Mouse (Mus musculus) urinary bladder, adult 2 months (tissue): ENCODE measurements around the gene Olfr599. TPM values are rescaled to one million over a fixed set of nuclear protein-coding genes. Genes with fewer than 3 reads are reported as not detected.
"Not testable (repeated sequence)": the region's sequence is repeated elsewhere in the genome, so short reads cannot be mapped to it uniquely, and the experiment has no call there.

Experiments used
- DNase-seq: peaks from one replicate; pipeline ENCODE4 v3.0.0; 2022; ENCODE audit warnings: low spot score
- polyA plus RNA-seq: library from polyadenylated mRNA; depleted of rRNA; stranded (reverse); fragments of >200 nt; gene quantifications from 2 replicates; pipeline ENCODE4 v1.2.3, GENCODE M21; 2012; rRNA removed

The Olfr599 gene
- polyA plus RNA-seq: not detected in 2 replicates

DNA sequence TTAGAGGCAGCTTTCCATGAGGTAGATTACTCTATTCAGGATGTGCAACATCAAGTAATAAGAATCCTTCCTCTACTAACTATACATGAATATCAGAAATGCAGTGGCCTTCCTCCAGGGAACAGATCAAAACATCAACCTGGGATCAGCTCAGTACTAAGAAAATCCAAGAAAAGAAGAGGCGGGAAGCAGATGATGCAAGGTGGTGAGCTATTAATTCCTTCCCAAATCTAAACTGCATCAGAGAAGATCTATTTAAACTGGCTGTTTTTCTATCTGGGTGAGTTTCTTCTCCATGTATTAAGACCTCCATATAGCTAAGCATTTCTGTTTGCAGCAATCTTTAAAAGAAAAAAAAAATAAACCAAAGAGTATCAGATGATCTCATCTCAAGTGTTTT, at the start of gene Olfr599:
Gene Olfr599 (plus strand): TSS at position 301 of the 400 bp plus-strand sequence.
- no peak for DNase-seq

DNA sequence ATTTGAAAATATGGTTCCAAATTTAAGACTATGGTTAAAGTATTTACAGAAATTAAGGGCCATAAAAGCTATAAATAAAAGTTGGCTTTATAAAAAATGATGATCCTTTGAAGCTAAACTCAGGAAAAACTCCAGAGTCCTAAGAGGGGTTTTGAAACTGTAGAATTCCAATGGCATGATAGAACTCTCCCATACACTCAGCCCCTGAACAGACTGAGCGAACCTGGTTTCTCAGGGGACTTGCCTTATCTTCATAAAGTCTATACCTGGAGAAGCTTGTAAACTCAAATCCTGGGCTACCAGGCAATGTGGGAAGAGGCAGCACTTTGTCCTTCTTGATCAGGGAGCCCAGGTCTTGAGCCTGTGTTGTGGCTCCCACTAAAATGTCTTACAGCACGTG, 30.4 kb upstream of the Olfr599 start, which contains the start of gene Olfr596:
Gene Olfr596 (plus strand): TSS at position 301 of the 400 bp plus-strand sequence.
- not testable (repeated sequence) for DNase-seq

- DNase-seq: not testable (repeated sequence)
Observed at GRCm38 (mm10) chr7:103316015-103316414, 19.7 kb upstream of the Olfr599 start, which contains the start of gene Olfr597. Gene Olfr597, plus strand, starts transcription at chr7:103316315.

DNA sequence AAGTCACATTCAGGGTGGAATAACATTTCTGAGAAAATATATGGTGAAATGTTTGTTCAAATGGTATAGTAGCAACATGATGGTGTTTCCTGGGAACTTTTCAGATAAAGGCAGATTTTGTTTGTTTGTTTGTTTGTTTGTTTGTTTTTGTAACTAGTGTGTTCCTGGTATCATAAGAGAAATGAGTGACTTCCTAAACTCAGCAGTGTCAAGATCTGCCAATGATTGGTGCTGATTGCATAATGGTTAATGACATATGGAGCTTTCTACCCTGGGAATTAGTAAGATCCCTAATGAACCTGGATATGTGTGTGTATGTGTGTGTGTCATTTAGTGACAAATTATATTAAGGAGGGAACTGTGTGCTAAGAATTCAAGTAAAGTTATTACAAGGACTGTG, 12.4 kb upstream of the Olfr599 start, which contains the start of gene Olfr598:
Gene Olfr598 (plus strand): TSS at position 301 of the 400 bp plus-strand sequence.
- no peak for DNase-seq

DNA sequence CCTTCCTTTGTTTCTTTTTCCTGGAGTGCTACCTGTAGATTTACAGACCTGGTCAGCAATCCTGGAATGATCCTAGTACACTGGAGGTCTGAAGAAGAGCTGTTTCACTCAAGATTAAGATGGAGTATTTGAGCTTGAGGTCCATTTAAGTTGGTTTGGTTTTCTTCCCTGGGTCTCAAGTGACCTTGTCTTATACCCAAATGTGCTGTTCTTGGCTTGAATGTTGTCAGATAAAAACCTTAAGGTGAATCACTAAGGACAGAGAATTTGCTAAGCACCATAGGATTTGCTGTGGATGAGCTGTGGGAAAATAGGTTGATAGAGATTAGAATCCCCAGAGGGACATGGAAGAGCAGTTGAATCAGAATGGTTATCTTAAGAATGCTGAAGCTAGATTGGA, 13.9 kb downstream of the Olfr599 start, which contains the start of gene Olfr600:
Gene Olfr600 (minus strand): TSS at position 101 of the 400 bp plus-strand sequence.
- DNase-seq: no peak

DNA sequence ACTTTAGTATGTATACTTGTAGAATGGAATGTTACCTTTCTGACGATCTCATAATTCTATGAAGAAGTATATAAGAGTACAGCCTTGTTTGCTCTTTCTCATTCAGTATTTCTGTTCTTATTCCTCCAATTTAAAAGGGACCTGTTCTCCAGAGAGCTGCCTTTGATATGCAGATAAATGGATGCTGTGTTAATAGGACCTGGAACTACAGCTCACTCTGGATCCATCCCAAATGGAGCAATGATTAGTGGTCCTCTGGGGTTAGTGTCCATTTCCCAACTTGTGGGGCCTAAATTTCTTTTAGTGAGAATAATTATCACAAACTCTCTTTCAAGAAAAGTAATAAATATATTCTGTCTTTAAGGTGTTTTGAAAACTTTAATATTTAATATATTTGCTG, 26.8 kb downstream of the Olfr599 start, which contains the start of gene Olfr601:
Gene Olfr601 (minus strand): TSS at position 101 of the 400 bp plus-strand sequence.
- no peak for DNase-seq

- DNase-seq: no peak
Observed at GRCm38 (mm10) chr7:103386077-103386476, 50.4 kb downstream of the Olfr599 start, which contains the start of gene Olfr603. Gene Olfr603, minus strand, starts transcription at chr7:103386177.

Other genes starting within 250 kb of the Olfr599 start
- gene Olfr585, start 238.2 kb upstream of the Olfr599 start, polyA plus RNA-seq: not detected in 2 replicates
- not detected in 2 replicates for gene Olfr586, start 210.3 kb upstream of the Olfr599 start, polyA plus RNA-seq
- gene Olfr588-ps1, start 195.0 kb upstream of the Olfr599 start, polyA plus RNA-seq: not detected in 2 replicates
- not detected in 2 replicates for gene Olfr589, start 179.6 kb upstream of the Olfr599 start, polyA plus RNA-seq
- not detected in 2 replicates for gene Olfr591, start 157.6 kb upstream of the Olfr599 start, polyA plus RNA-seq
- gene Olfr592, start 151.1 kb upstream of the Olfr599 start, polyA plus RNA-seq: not detected in 2 replicates
- gene Olfr593, start 124.1 kb upstream of the Olfr599 start, polyA plus RNA-seq: not detected in 2 replicates
- not detected in 2 replicates for gene Olfr594, start 118.9 kb upstream of the Olfr599 start, polyA plus RNA-seq
- not detected in 2 replicates for gene Usp17ld, start 83.4 kb upstream of the Olfr599 start, polyA plus RNA-seq
- not detected in 2 replicates for gene Olfr596, start 30.3 kb upstream of the Olfr599 start, polyA plus RNA-seq
- gene Olfr597, start 19.6 kb upstream of the Olfr599 start, polyA plus RNA-seq: not detected in 2 replicates
- gene Olfr598, start 12.3 kb upstream of the Olfr599 start, polyA plus RNA-seq: not detected in 2 replicates
- not detected in 2 replicates for gene Olfr600, start 13.8 kb downstream of the Olfr599 start, polyA plus RNA-seq
- gene Olfr601, start 26.7 kb downstream of the Olfr599 start, polyA plus RNA-seq: not detected in 2 replicates
- not detected in 2 replicates for gene Olfr603, start 50.3 kb downstream of the Olfr599 start, polyA plus RNA-seq
- not detected in 2 replicates for gene Usp17lc, start 79.2 kb downstream of the Olfr599 start, polyA plus RNA-seq
- not detected in 2 replicates for gene Olfr605, start 109.5 kb downstream of the Olfr599 start, polyA plus RNA-seq
- gene Olfr606, start 113.1 kb downstream of the Olfr599 start, polyA plus RNA-seq: not detected in 2 replicates
- not detected in 2 replicates for gene Olfr607, start 128.2 kb downstream of the Olfr599 start, polyA plus RNA-seq
- gene Olfr608, start 134.0 kb downstream of the Olfr599 start, polyA plus RNA-seq: not detected in 2 replicates
- not detected in 2 replicates for gene Olfr609, start 162.1 kb downstream of the Olfr599 start, polyA plus RNA-seq
- gene Olfr610, start 176.2 kb downstream of the Olfr599 start, polyA plus RNA-seq: not detected in 2 replicates
- gene Olfr611, start 184.9 kb downstream of the Olfr599 start, polyA plus RNA-seq: not detected in 2 replicates
- not detected in 2 replicates for gene Olfr612, start 206.8 kb downstream of the Olfr599 start, polyA plus RNA-seq
- not detected in 2 replicates for gene Olfr613, start 212.2 kb downstream of the Olfr599 start, polyA plus RNA-seq
- gene Olfr615, start 220.2 kb downstream of the Olfr599 start, polyA plus RNA-seq: not detected in 2 replicates
- not detected in 2 replicates for gene Olfr616, start 233.2 kb downstream of the Olfr599 start, polyA plus RNA-seq
- not detected in 2 replicates for gene Olfr617, start 237.1 kb downstream of the Olfr599 start, polyA plus RNA-seq